Mouse (Mus musculus): Measurements from ENCODE around the gene Inka2. TPM values are rescaled to one million over a fixed set of nuclear protein-coding genes. Genes with fewer than 3 reads are reported as not detected.

Gene Inka2
- polyA plus RNA-seq, 1 experiment = 6.3 TPM

DNA sequence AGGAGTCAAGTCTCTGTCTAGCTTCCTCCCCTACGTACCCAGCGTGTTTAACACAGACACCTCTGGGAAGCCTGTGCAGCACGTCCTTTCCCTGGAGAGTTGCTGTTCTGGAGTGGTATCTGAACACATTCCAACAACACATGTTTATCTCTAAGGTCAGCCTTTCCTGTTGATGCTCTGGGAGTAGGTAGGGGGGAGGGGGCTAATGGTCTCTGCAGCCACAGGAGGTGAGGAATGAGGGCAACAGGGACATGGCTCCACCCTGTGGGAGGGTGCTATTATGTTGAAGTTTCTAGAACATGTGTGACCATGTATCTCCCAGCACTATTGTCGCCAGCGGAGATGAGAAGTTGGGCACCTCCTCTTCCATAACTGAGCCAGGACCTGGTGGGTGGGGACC lies 3.0 kb upstream of the Inka2 start:
- H3K79me3 ChIP-seq (ENCODE audit: low read depth) = peaks cover 4% of the 10 kb centered on the region
- H3K4me3 ChIP-seq (ENCODE audit: insufficient read depth, poor library complexity, severe bottlenecking) = no peak overlapping the region
- H3ac ChIP-seq (ENCODE audit: control insufficient read depth, insufficient read length, low read depth) = no peak overlapping the region
- H3K79me2 ChIP-seq (ENCODE audit: control insufficient read depth, insufficient read depth) = peaks cover 14% of the 10 kb centered on the region
- TF ChIP-seq MAX (IDR thresholded peaks at IDR 0.05) (no peak), MYOG (IDR thresholded peaks at IDR 0.05; ENCODE audit: control insufficient read depth, extremely low read depth, insufficient read length) (no peak), MYOD1 (IDR thresholded peaks at IDR 0.05; ENCODE audit: control insufficient read depth, insufficient read length, low read depth) (no peak), CEBPB (IDR thresholded peaks at IDR 0.05; ENCODE audit: low read depth) (no peak), CTCF (IDR thresholded peaks at IDR 0.05; ENCODE audit: control insufficient read depth, insufficient read depth, insufficient read length) (no peak), USF1 (IDR thresholded peaks at IDR 0.05; ENCODE audit: low read depth) (no peak), FOSL1 (IDR thresholded peaks at IDR 0.05; ENCODE audit: insufficient read depth, low read length, poor library complexity, severe bottlenecking) (no peak)
- peaks cover 5% of the 10 kb centered on the region for H3K27me3 ChIP-seq (ENCODE audit: control insufficient read depth, insufficient read depth, insufficient read length)
- H3K36me3 ChIP-seq (ENCODE audit: control insufficient read depth, insufficient read depth) = no peaks in the 10 kb centered on the region

DNA sequence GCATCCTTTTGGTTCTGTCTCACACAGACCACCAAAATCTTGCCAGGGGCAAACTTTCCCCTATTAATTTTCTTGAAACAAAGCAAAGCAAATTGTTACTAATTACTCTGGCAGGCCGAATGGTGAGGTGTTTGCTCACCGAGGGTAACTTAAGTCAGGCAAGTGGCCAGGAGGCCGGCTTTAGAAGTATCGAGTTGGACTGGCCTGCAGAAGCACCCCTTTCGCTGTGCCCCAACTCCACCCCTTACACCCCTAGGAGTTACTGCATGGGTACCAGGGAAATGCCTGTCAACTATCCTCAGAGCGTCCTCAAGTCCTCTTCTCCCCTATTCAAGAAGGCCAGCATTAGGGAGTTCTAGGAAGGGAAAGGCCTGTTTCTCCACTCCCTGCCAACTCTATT lies 828 bp upstream of the Inka2 start:
- no peak overlapping the region for H3ac ChIP-seq (ENCODE audit: control insufficient read depth, insufficient read length, low read depth)

DNA sequence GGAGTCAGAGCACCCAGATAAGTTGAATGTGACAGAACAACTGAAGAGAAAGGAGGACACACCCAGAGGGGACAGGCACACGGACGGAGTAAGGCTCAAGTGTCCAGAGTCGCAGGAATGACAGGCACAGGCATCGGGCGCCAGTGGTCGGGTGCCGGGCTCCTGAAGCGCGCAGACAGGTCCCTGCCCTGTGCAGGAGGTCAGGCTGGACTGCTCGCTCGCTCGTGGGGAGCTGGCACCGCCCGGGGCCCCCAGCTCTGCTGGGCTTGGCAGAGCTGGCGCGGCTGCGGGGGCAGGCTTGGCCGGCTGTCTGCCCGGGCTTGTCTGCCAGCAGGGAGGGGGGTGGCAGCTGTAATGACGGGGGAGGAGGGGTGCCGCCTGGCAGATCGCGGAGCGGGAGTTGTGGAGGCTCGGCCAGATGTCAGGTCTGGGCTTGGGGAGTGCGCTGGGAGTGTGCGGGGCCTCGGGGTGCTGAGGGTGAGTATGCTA lies 706 bp downstream of the Inka2 start:
- Histone ChIP-seq H3K27me3 (ENCODE audit: control insufficient read depth, insufficient read depth, insufficient read length) (no peaks in the 10 kb centered on the region), H3K4me3 (ENCODE audit: insufficient read depth, poor library complexity, severe bottlenecking) (peak overlapping the region; percentile 36), H3K79me3 (ENCODE audit: low read depth) (peaks cover 6% of the 10 kb centered on the region), H3K79me2 (ENCODE audit: control insufficient read depth, insufficient read depth) (peaks cover 32% of the 10 kb centered on the region), H3ac (ENCODE audit: control insufficient read depth, insufficient read length, low read depth) (peak overlapping the region; percentile 82), H3K36me3 (ENCODE audit: control insufficient read depth, insufficient read depth) (no peaks in the 10 kb centered on the region)
- TF ChIP-seq MYOD1 (IDR thresholded peaks at IDR 0.05; ENCODE audit: control insufficient read depth, insufficient read length, low read depth) = no peak
- no peak for TF ChIP-seq FOSL1 (IDR thresholded peaks at IDR 0.05; ENCODE audit: insufficient read depth, low read length, poor library complexity, severe bottlenecking)
- no peak for TF ChIP-seq MAX (IDR thresholded peaks at IDR 0.05)
- TF ChIP-seq MYOG (IDR thresholded peaks at IDR 0.05; ENCODE audit: control insufficient read depth, extremely low read depth, insufficient read length) = no peak
- no peak for TF ChIP-seq CTCF (IDR thresholded peaks at IDR 0.05; ENCODE audit: control insufficient read depth, insufficient read depth, insufficient read length)
- no peak for TF ChIP-seq USF1 (IDR thresholded peaks at IDR 0.05; ENCODE audit: low read depth)
- TF ChIP-seq CEBPB (IDR thresholded peaks at IDR 0.05; ENCODE audit: low read depth) = no peak

More for the DNA sequence above, 828 bp upstream of the Inka2 start:
- Histone ChIP-seq H3K79me2 (ENCODE audit: control insufficient read depth, insufficient read depth) (peaks cover 30% of the 10 kb centered on the region), H3K36me3 (ENCODE audit: control insufficient read depth, insufficient read depth) (no peaks in the 10 kb centered on the region), H3K4me3 (ENCODE audit: insufficient read depth, poor library complexity, severe bottlenecking) (no peak overlapping the region), H3K27me3 (ENCODE audit: control insufficient read depth, insufficient read depth, insufficient read length) (no peaks in the 10 kb centered on the region), H3K79me3 (ENCODE audit: low read depth) (peaks cover 6% of the 10 kb centered on the region)
- TF ChIP-seq CTCF (IDR thresholded peaks at IDR 0.05; ENCODE audit: control insufficient read depth, insufficient read depth, insufficient read length) = no peak

DNA sequence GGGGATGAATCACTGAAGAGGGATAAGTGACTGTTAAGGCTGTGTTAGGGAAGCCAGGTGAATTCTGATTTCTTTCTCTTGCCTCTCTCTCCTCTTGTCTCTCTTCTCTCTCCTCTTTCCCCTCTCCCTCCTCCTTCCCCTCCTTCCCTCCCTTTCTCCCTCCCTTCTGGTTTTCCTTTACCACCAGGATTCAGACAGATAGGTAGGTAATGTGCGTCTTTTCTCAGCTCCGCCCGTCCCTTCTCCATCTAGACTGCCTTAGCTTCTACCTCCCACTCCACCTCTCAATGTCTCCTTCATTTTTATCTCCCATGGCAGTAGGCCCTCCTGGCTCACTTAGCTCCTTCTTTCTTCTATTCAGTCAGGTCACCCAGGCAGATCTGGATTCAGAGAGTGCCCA lies 1.2 kb downstream of the Inka2 start:
- TF ChIP-seq CEBPB (IDR thresholded peaks at IDR 0.05; ENCODE audit: low read depth) = no peak
- TF ChIP-seq USF1 (IDR thresholded peaks at IDR 0.05; ENCODE audit: low read depth) = no peak
- TF ChIP-seq MYOD1 (IDR thresholded peaks at IDR 0.05; ENCODE audit: control insufficient read depth, insufficient read length, low read depth) = no peak
- no peak for TF ChIP-seq MAX (IDR thresholded peaks at IDR 0.05)
- TF ChIP-seq FOSL1 (IDR thresholded peaks at IDR 0.05; ENCODE audit: insufficient read depth, low read length, poor library complexity, severe bottlenecking) = no peak
- TF ChIP-seq MYOG (IDR thresholded peaks at IDR 0.05; ENCODE audit: control insufficient read depth, extremely low read depth, insufficient read length) = no peak
- TF ChIP-seq CTCF (IDR thresholded peaks at IDR 0.05; ENCODE audit: control insufficient read depth, insufficient read depth, insufficient read length) = no peak
- Histone ChIP-seq H3ac (ENCODE audit: control insufficient read depth, insufficient read length, low read depth) (peak overlapping the region; percentile 82), H3K27me3 (ENCODE audit: control insufficient read depth, insufficient read depth, insufficient read length) (no peaks in the 10 kb centered on the region), H3K4me3 (ENCODE audit: insufficient read depth, poor library complexity, severe bottlenecking) (peak overlapping the region; percentile 36), H3K36me3 (ENCODE audit: control insufficient read depth, insufficient read depth) (peaks cover 2% of the 10 kb centered on the region), H3K79me3 (ENCODE audit: low read depth) (peaks cover 6% of the 10 kb centered on the region), H3K79me2 (ENCODE audit: control insufficient read depth, insufficient read depth) (peaks cover 32% of the 10 kb centered on the region)

DNA sequence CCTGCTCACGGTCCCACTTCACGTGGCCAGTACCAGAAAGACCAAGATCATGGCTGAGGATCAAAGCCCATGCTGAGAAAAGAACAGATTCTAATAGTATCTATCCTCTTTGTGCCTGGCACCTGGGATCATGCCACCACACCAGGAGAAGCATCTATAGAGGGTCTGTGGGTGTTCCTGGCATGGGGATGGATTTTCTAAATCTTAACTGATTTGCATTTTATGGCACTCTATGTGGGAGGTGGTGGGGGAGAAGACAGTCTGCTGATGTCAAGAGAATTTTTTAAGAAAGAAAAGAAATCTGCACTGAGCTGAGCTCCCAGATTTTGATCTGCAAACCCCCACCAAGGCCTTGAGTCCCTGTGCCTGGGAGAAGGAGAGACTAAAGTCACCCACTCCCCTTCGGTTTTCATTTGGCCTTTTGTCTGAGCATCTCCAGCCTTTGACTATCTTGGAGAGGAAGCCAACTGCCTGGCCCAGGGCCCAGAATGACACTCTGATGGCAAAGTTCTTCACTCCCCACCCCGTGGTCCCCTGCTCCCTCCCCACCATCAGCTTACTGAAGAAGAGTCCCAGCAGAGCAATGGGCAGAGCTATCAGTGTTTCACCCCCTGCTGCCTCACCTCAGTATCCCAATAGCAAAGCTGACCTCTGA lies 2.1 kb downstream of the Inka2 start:
- Histone ChIP-seq H3K4me3 (ENCODE audit: insufficient read depth, poor library complexity, severe bottlenecking) (no peak overlapping the region), H3K79me2 (ENCODE audit: control insufficient read depth, insufficient read depth) (peaks cover 32% of the 10 kb centered on the region)

More for the DNA sequence above, 2.1 kb downstream of the Inka2 start:
- H3K79me3 ChIP-seq (ENCODE audit: low read depth) = peaks cover 6% of the 10 kb centered on the region
- H3ac ChIP-seq (ENCODE audit: control insufficient read depth, insufficient read length, low read depth) = no peak overlapping the region
- TF ChIP-seq FOSL1 (IDR thresholded peaks at IDR 0.05; ENCODE audit: insufficient read depth, low read length, poor library complexity, severe bottlenecking) (no peak), CTCF (IDR thresholded peaks at IDR 0.05; ENCODE audit: control insufficient read depth, insufficient read depth, insufficient read length) (no peak), CEBPB (IDR thresholded peaks at IDR 0.05; ENCODE audit: low read depth) (no peak), MYOG (IDR thresholded peaks at IDR 0.05; ENCODE audit: control insufficient read depth, extremely low read depth, insufficient read length) (no peak), MAX (IDR thresholded peaks at IDR 0.05) (no peak), USF1 (IDR thresholded peaks at IDR 0.05; ENCODE audit: low read depth) (no peak), MYOD1 (IDR thresholded peaks at IDR 0.05; ENCODE audit: control insufficient read depth, insufficient read length, low read depth) (no peak)
- H3K27me3 ChIP-seq (ENCODE audit: control insufficient read depth, insufficient read depth, insufficient read length) = no peaks in the 10 kb centered on the region
- H3K36me3 ChIP-seq (ENCODE audit: control insufficient read depth, insufficient read depth) = peaks cover 7% of the 10 kb centered on the region

Data from C2C12 (cell line).